Mouse (Mus musculus): ENCODE data around the gene Tcta. TPM values are rescaled to one million over a fixed set of nuclear protein-coding genes. Genes with fewer than 3 reads are reported as not detected.
A peak's percentile ranks its signal among the peaks of the same experiment; 100 is the strongest.

Tcta gene
- polyA plus RNA-seq, 1 experiment from 2014 or later: 38.2 TPM

DNA sequence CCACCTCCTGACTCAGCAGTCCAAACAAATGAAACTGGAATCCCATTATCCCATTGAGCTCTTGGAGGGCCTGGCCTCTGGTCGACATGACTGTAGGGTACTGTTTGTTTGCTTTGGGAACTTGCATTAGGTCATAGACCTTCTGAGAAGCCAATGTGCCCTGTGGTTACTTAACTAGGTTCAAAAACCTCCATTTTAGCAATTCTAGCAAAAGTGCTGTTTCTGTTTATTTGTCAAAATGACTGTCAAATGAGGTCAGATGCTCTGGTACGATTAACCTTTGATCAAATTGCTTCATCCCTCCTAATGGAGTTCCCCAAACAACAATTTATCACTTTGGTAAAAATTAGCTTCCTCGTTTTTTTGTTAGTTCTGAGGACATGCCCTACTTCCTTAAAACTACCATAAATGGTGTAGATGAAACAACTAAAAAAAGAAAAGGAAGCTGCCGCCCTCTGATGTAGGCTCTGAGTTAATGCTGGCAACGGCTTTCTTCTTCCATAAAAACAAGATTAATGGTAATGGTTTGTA lies 36.4 kb upstream of the Tcta start:
- Histone ChIP-seq H3K9me3 (ENCODE audit: control insufficient read depth, low read length) (no peaks in the 10 kb centered on the region), H3K4me1 (ENCODE audit: control insufficient read depth, insufficient read depth, low read length) (peaks cover 10% of the 10 kb centered on the region), H3K4me2 (ENCODE audit: low read depth, low read length) (no peak overlapping the region), H3K4me3 (ENCODE audit: low read depth, low read length) (no peak overlapping the region), H3K9ac (ENCODE audit: low read depth, low read length) (no peak overlapping the region), H3K27ac (replicated peaks; ENCODE audit: low read depth, low read length) (no peak overlapping the region), H3K27me3 (replicated peaks; ENCODE audit: control insufficient read depth, insufficient read depth, low read length) (no peaks in the 10 kb centered on the region), H3K36me3 (ENCODE audit: control insufficient read depth, insufficient read depth, low read length) (0 out of 2 replicates have a peak, but pooled peaks cover 7% of the 10 kb centered on the region)
- 44% methylated on average over 5 of the region's 5 CpGs for WGBS
- DNase-seq (ENCODE audit: low spot score) (no peak), ATAC-seq (ENCODE audit: low read depth) (no peak)

DNA sequence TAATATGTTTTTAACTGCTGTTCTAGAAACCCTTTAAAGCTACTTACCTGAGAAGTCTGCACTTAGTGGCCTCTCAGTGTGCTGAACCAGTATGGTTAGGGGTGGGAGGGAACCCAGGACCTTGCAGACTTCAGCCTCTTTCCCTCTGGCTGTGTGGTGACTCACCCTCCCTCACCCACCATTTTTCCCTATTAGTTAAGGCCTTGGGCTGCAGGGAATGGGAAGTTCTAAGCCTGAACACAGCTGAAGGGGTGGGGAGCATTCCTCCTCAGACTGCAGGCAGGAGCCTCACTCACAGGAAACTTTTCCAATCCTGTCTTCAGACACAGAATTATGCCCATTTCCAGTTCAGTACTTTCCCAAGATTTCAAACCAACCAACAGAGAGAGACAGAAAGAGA lies 35.8 kb upstream of the Tcta start:
- Histone ChIP-seq H3K4me3 (ENCODE audit: low read depth, low read length) (no peak overlapping the region), H3K27ac (replicated peaks; ENCODE audit: low read depth, low read length) (no peak overlapping the region), H3K36me3 (ENCODE audit: control insufficient read depth, insufficient read depth, low read length) (0 out of 2 replicates have a peak, but pooled peaks cover 7% of the 10 kb centered on the region), H3K9me3 (ENCODE audit: control insufficient read depth, low read length) (no peaks in the 10 kb centered on the region), H3K4me1 (ENCODE audit: control insufficient read depth, insufficient read depth, low read length) (peaks cover 10% of the 10 kb centered on the region), H3K9ac (ENCODE audit: low read depth, low read length) (no peak overlapping the region), H3K4me2 (ENCODE audit: low read depth, low read length) (no peak overlapping the region), H3K27me3 (replicated peaks; ENCODE audit: control insufficient read depth, insufficient read depth, low read length) (no peaks in the 10 kb centered on the region)
- ATAC-seq (ENCODE audit: low read depth) (no peak), DNase-seq (ENCODE audit: low spot score) (peak; percentile 13)

DNA sequence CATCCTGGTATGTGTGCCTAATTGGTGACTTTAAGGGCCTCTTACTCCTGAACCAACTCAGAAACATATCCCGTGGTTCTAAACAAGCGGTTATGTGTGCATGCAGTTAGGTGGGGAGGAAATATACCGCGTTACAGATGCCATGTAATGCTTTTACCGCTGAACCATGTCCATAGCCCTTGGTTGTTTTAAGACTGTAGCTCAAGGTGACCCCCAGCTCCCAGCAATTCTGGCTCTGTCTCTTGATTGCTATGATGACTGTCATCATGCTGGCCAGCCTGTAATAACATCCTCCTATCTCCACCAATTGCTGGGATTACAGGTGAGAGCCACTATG lies 35.1 kb upstream of the Tcta start:
- peaks cover 10% of the 10 kb centered on the region for H3K4me1 ChIP-seq (ENCODE audit: control insufficient read depth, insufficient read depth, low read length)
- no peaks in the 10 kb centered on the region for H3K9me3 ChIP-seq (ENCODE audit: control insufficient read depth, low read length)
- H3K4me2 ChIP-seq (ENCODE audit: low read depth, low read length): no peak overlapping the region
- no peak for DNase-seq (ENCODE audit: low spot score)
- 86% methylated on average over 5 of the region's 5 CpGs for WGBS
- H3K9ac ChIP-seq (ENCODE audit: low read depth, low read length): no peak overlapping the region
- H3K27me3 ChIP-seq (replicated peaks; ENCODE audit: control insufficient read depth, insufficient read depth, low read length): no peaks in the 10 kb centered on the region
- no peak overlapping the region for H3K27ac ChIP-seq (replicated peaks; ENCODE audit: low read depth, low read length)
- ATAC-seq (ENCODE audit: low read depth): no peak
- H3K4me3 ChIP-seq (ENCODE audit: low read depth, low read length): peak overlapping the region; percentile 81; the same call in 1 of the 2 replicates
- peaks cover 10% of the 10 kb centered on the region for H3K36me3 ChIP-seq (ENCODE audit: control insufficient read depth, insufficient read depth, low read length)

DNA sequence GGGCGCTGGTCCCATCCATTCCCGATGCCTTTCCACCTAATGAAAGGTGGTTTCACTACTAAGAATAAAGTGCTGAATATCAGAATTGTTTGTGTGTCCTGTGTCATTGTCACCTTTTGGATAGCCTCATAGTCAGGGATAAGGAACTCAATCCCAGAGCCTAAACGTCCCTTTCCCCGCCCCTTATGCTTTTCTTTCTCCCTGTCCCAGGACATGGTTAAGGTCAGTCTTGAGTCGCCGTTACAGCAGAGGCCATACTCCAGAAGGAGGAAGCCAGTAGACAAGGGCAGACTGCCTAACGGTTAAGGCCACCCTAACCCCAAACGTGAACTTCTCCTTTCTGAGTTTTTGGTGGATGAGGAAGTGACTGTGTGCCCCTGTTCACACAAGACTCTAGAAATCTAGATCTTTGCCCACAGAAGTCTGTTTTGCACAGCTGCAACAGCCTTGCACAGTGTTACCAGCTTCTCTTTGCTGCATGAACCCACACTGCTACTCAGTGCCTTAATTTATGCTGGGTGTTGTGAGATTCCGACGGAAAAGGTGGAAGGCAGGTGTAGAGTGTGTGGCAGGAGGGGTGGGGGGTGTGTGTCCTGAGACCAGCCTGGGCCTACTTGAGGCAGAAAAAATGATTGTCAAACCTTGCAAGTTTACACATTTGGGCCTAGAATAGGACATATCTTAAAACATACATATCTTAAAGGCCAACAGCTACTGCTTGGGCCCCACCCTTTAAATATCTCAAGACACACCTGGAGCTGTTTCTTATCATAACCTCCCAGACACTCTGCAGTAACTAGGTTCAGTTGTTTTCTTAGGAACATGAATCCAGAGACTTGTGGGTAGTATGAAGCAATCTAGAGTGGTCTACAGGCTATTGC lies 34.5 kb upstream of the Tcta start:
- Histone ChIP-seq H3K9ac (ENCODE audit: low read depth, low read length) (peak overlapping the region; percentile 94), H3K4me1 (ENCODE audit: control insufficient read depth, insufficient read depth, low read length) (peaks cover 10% of the 10 kb centered on the region), H3K27me3 (replicated peaks; ENCODE audit: control insufficient read depth, insufficient read depth, low read length) (no peaks in the 10 kb centered on the region), H3K4me3 (ENCODE audit: low read depth, low read length) (peak overlapping the region; percentile 81), H3K36me3 (ENCODE audit: control insufficient read depth, insufficient read depth, low read length) (peaks cover 16% of the 10 kb centered on the region), H3K27ac (replicated peaks; ENCODE audit: low read depth, low read length) (peak overlapping the region; percentile 95), H3K9me3 (ENCODE audit: control insufficient read depth, low read length) (no peaks in the 10 kb centered on the region), H3K4me2 (ENCODE audit: low read depth, low read length) (peak overlapping the region; percentile 80)
- WGBS: 50% methylated on average over 10 of the region's 10 CpGs
- DNase-seq (ENCODE audit: low spot score) (no peak), ATAC-seq (ENCODE audit: low read depth) (no peak)

DNA sequence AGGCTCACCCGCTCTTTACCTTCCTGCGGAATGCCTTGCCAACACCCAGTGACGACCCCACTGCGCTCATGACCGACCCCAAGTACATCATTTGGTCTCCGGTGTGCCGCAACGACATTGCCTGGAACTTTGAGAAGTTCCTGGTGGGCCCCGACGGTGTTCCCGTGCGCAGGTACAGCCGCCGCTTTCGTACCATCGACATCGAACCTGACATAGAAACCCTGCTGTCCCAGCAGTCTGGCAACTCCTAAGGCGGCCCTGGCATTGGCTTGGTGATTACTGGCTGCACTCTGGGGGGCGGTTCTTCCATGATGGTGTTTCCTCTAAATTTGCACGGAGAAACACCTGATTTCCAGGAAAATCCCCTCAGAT lies 33.9 kb upstream of the Tcta start:
- Histone ChIP-seq H3K36me3 (ENCODE audit: control insufficient read depth, insufficient read depth, low read length) (peaks cover 22% of the 10 kb centered on the region), H3K9ac (ENCODE audit: low read depth, low read length) (peak overlapping the region; percentile 94), H3K27me3 (replicated peaks; ENCODE audit: control insufficient read depth, insufficient read depth, low read length) (no peaks in the 10 kb centered on the region), H3K9me3 (ENCODE audit: control insufficient read depth, low read length) (no peaks in the 10 kb centered on the region), H3K27ac (replicated peaks; ENCODE audit: low read depth, low read length) (peak overlapping the region; percentile 95), H3K4me2 (ENCODE audit: low read depth, low read length) (peak overlapping the region; percentile 80), H3K4me1 (ENCODE audit: control insufficient read depth, insufficient read depth, low read length) (peaks cover 10% of the 10 kb centered on the region), H3K4me3 (ENCODE audit: low read depth, low read length) (peak overlapping the region; percentile 81)
- ATAC-seq (ENCODE audit: low read depth): no peak
- WGBS: 8% methylated on average over 20 of the region's 20 CpGs
- no peak for DNase-seq (ENCODE audit: low spot score)

DNA sequence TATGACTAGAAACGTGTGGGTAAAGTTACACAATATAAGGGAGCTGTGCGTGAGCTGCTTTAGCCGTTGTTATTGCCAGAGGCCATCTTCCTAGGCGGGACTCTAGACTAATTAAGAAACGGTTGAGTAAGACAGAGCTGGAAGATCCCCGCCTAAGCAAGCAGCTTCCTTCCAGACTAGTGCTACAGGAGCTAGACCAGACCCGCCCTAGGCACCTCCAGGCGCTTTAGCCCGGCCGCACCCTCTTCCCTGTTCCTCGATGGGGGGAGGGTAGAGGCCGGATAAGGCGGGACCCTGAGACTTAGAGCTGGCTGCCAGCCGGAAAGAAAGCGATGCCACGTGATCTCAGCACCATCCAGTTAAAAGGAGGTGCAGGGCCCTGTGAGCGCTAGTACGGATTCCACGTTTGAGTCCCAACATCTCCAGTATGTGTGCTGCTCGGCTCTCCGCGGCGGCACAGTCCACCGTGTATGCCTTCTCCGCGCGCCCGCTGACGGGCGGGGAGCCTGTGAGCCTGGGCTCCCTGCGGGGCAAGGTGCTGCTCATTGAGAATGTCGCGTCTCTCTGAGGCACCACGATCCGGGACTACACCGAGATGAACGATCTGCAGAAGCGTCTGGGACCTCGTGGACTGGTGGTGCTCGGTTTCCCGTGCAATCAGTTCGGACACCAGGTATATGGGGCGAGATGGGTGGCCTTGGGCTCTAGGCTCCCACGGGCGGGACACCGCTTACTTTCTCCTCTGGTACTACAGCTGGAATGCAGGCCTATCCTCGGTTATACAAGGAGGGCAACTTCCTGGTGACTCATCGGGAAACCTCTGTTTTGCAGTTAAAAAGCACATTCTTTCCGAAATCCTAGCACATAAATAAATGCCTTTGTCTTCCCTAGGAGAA lies 33.2 kb upstream of the Tcta start, which contains the start of gene Gpx1:
TSS of gene Gpx1 (plus strand) at position 18 of the 896 bp plus-strand sequence.
- peak within 1 kb of the TSS; percentile 80 for H3K4me2 ChIP-seq (ENCODE audit: low read depth, low read length)
- H3K4me1 ChIP-seq (ENCODE audit: control insufficient read depth, insufficient read depth, low read length): peaks cover 10% of the 10 kb centered on the region
- peak within 1 kb of the TSS; percentile 94 for H3K9ac ChIP-seq (ENCODE audit: low read depth, low read length)
- H3K9me3 ChIP-seq (ENCODE audit: control insufficient read depth, low read length): no peaks in the 10 kb centered on the region
- H3K36me3 ChIP-seq (ENCODE audit: control insufficient read depth, insufficient read depth, low read length): peaks cover 30% of the 10 kb centered on the region
- H3K4me3 ChIP-seq (ENCODE audit: low read depth, low read length): peak within 1 kb of the TSS; percentile 81
- DNase-seq (ENCODE audit: low spot score) (peak; percentile 99), ATAC-seq (ENCODE audit: low read depth) (peak; percentile 95)
- H3K27ac ChIP-seq (replicated peaks; ENCODE audit: low read depth, low read length): peak within 1 kb of the TSS; percentile 95
- no peaks in the 10 kb centered on the region for H3K27me3 ChIP-seq (replicated peaks; ENCODE audit: control insufficient read depth, insufficient read depth, low read length)
- 0% methylated on average over 40 of the region's 49 CpGs for WGBS

DNA sequence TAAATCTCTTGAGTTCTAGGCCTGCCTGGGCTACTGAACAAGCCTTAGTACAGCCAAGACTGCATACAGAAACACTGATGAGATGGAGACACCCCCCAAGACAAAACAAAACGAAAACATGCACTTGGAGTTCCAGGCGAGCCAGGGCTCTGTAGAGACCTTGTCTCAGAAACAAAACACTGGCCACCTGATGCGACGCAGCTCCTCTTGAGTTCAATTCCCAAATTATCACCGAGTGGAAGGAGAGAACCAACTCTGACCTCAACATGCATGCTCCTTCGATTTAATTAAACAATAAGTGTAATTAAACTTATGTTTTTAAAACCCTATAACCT lies 32.6 kb upstream of the Tcta start:
- Histone ChIP-seq H3K4me1 (ENCODE audit: control insufficient read depth, insufficient read depth, low read length) (peaks cover 10% of the 10 kb centered on the region), H3K9ac (ENCODE audit: low read depth, low read length) (peak overlapping the region; percentile 94), H3K27me3 (replicated peaks; ENCODE audit: control insufficient read depth, insufficient read depth, low read length) (no peaks in the 10 kb centered on the region), H3K9me3 (ENCODE audit: control insufficient read depth, low read length) (no peaks in the 10 kb centered on the region), H3K27ac (replicated peaks; ENCODE audit: low read depth, low read length) (peak overlapping the region; percentile 95), H3K4me3 (ENCODE audit: low read depth, low read length) (peak overlapping the region; percentile 81), H3K4me2 (ENCODE audit: low read depth, low read length) (peak overlapping the region; percentile 80), H3K36me3 (ENCODE audit: control insufficient read depth, insufficient read depth, low read length) (peaks cover 36% of the 10 kb centered on the region)
- ATAC-seq (ENCODE audit: low read depth) (peak; percentile 7; the same call in 1 of the 2 replicates), DNase-seq (ENCODE audit: low spot score) (peak; percentile 35)
- WGBS: 20% methylated on average over 6 of the region's 6 CpGs

DNA sequence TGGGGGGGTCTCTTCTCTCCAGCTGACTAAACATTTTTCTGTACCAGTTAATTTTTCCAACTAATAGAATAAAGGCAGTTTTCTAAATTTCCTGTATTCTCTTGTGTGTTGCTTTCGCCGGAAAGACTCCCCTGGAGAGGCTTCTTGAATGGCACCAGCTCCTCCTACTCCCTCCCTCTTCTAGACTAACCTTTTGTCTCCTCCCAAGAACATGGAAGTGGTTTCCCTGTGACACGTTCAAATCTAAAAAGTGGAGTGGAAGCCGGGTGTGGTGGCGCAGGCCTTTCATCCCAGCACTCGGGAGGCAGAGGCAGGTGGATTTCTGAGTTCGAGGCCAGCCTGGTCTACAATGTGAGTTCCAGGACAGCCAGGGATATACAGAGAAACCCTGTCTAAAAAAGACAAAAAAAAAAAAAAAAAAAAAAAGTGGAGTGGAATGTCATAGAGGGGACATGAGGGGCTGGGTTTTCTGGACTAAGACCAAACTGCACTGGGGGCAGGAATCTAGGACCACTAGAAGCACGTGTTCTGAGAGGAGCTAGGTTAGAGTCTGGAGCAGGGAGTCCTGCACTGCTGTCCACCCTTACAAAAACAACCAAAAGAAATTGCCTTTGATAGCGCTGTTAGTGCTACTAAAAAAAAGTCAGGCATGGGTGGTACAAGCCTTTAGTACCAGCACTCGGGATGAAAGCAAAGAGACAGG lies 32.0 kb upstream of the Tcta start:
- WGBS: 74% methylated on average over 10 of the region's 10 CpGs
- Histone ChIP-seq H3K4me1 (ENCODE audit: control insufficient read depth, insufficient read depth, low read length) (peaks cover 10% of the 10 kb centered on the region), H3K9me3 (ENCODE audit: control insufficient read depth, low read length) (no peaks in the 10 kb centered on the region), H3K36me3 (ENCODE audit: control insufficient read depth, insufficient read depth, low read length) (peaks cover 39% of the 10 kb centered on the region), H3K27me3 (replicated peaks; ENCODE audit: control insufficient read depth, insufficient read depth, low read length) (no peaks in the 10 kb centered on the region), H3K9ac (ENCODE audit: low read depth, low read length) (0 out of 2 replicates have a peak overlapping the region, but pooled peaks have one; percentile 94), H3K27ac (replicated peaks; ENCODE audit: low read depth, low read length) (peak overlapping the region; percentile 95), H3K4me3 (ENCODE audit: low read depth, low read length) (peak overlapping the region; percentile 81), H3K4me2 (ENCODE audit: low read depth, low read length) (peak overlapping the region; percentile 80)
- DNase-seq (ENCODE audit: low spot score) (no peak), ATAC-seq (ENCODE audit: low read depth) (no peak)

Data from embryonic facial prominence, embryonic 14.5 days (tissue).